Mouse (Mus musculus) brain, embryonic 14.5 days (tissue): ENCODE results near the gene C2cd2.

Source experiments
- CTCF ChIP-seq: fragments of 200-500 bp; IDR thresholded peaks from 2 replicates; pipeline ENCODE4 v1.5.1; 2012; ENCODE audit warnings: inconsistent platforms, mild to moderate bottlenecking, moderate library complexity, borderline replicate concordance; ENCODE audit not compliant: insufficient read depth, insufficient read length; ENCODE audit errors: extremely low read depth
- POLR2A ChIP-seq: fragments of 200-500 bp; IDR thresholded peaks from 2 replicates; pipeline ENCODE4 v1.6.1; 2012; ENCODE audit warnings: mild to moderate bottlenecking, inconsistent platforms, borderline replicate concordance; ENCODE audit not compliant: poor library complexity, insufficient read depth, insufficient read length, severe bottlenecking; ENCODE audit errors: extremely low read depth

- no peak for TF ChIP-seq POLR2A
- no peak for TF ChIP-seq CTCF
These were observed 6.4 kb downstream of the C2cd2 start for GRCm38 (mm10) chr16:97956011-97956410.
